Mouse (Mus musculus): Measurements from ENCODE around the gene Ttll10.
A peak's percentile ranks its signal among the peaks of the same experiment; 100 is the strongest.

DNA sequence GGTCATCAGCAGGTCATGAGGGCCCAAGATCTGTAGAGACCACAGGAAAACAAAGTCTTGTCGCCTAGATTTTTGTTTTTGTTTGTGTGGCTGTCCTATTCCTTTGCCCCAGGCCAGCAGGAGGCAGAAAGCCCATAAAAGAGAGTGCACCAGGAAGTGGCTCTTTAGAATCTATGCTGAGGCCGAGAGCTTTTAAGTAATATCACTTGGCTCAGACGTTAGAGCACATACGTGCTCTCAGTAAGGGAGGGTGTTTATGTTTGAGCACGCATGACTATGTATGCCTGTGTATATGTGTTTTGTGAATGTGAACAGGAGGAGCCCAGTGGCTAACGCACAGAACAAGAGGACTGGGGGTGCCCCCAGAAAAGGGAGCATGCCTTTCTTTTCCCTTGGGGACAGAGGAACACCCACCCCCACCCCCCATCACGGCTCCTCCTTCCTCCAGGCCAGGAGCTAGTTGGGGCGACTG, 17.7 kb upstream of the Ttll10 start:
- TF ChIP-seq CTCF (IDR thresholded peaks at IDR 0.05; ENCODE audit: low read depth) (0 out of 2 replicates have a peak, but pooled peaks have one; percentile 4), EP300 (IDR thresholded peaks at IDR 0.05; ENCODE audit: low read depth) (no peak)
